Mouse (Mus musculus) cortical plate, adult 2 months (tissue): ENCODE data around the gene Oard1.

Experiments used
- CTCF ChIP-seq: fragments of 200-500 bp; IDR thresholded peaks from 2 replicates; pipeline ENCODE4 v1.5.1; 2011; ENCODE audit warnings: mild to moderate bottlenecking, control low read depth, low read length; ENCODE audit not compliant: insufficient read depth; ENCODE audit errors: extremely low read depth
- POLR2A ChIP-seq: fragments of 200-500 bp; IDR thresholded peaks from 2 replicates; pipeline ENCODE4 v1.6.1; 2011; ENCODE audit warnings: mild to moderate bottlenecking, low read length, control low read depth; ENCODE audit not compliant: insufficient read depth; ENCODE audit errors: extremely low read depth

GRCm38 (mm10) chr17:48410299-48410785, 528 bp downstream of the Oard1 start:
- no peak for TF ChIP-seq CTCF
- TF ChIP-seq POLR2A: no peak
